Mouse (Mus musculus): ENCODE data around the gene Xpc. TPM values are rescaled to one million over a fixed set of nuclear protein-coding genes. Genes with fewer than 3 reads are reported as not detected.

The Xpc gene
- polyA plus RNA-seq (2012; ENCODE audit: insufficient read depth, low replicate concordance) = 0.45 and 3.5 TPM in 2 replicates

DNA sequence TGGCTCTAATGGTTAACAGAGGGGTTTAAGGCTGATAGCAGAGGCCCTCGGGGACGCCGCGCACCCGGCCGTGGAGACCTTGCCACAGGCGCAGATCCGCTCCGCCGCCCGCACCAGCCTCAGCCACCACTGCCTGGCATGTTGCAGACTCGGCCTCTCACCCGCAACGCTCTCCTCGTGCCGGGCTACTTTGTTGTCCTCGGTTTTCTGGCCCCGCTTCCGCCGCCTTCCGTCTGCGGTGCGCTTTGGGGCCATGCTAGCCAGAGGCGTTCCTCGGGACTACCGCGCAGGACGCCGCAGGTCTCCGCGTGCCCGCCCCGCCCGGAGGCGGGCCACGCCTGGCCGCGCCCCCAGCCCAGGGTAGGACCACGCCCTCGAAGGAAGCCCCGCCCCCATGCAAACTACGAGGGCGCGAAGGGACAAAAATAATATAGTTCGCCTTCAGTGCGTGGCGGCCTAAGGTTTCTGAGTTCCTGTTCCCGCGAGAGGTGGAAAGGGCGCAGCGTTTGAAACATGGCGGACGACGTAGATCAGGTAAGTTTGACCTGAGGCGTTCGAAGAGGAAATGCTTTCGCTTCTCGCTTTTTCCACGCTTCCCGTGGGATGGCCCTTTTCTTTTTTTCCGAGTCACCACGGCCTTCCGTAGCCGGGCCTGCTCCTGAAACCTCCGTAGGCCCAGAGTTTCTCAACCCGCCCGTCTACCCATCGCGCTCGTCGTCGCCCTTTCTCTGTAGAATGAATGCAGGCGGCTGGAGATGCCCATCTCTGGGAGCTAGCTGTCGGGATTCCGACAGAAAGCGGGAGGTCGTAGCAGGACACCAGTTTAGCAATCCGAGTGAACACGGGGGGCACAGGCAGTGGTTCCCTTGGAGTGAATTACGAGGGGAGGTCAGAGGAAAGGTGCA is at the start of gene Xpc, which contains the start of gene Lsm3:
Xpc (minus strand) TSS at position 344 of the 905 bp plus-strand sequence.
Lsm3 (plus strand) TSS at position 384 of the 905 bp plus-strand sequence.
- Histone ChIP-seq H3K9me3 (no peaks in the 10 kb centered on the region), H3K27me3 (replicated peaks) (no peaks in the 10 kb centered on the region), H3K4me1 (peaks cover 67% of the 10 kb centered on the region), H3K36me3 (replicated peaks; ENCODE audit: low read length) (peaks cover 43% of the 10 kb centered on the region), H3K4me3 (replicated peaks) (peak within 1 kb of the TSS; percentile 99)
- TF ChIP-seq GATA1 (IDR thresholded peaks at IDR 0.05; ENCODE audit: borderline replicate concordance, low read length) (no peak), FLI1 (IDR thresholded peaks at IDR 0.05; ENCODE audit: low read length) (0 out of 2 replicates have a peak, but pooled peaks have one; percentile 34)

DNA sequence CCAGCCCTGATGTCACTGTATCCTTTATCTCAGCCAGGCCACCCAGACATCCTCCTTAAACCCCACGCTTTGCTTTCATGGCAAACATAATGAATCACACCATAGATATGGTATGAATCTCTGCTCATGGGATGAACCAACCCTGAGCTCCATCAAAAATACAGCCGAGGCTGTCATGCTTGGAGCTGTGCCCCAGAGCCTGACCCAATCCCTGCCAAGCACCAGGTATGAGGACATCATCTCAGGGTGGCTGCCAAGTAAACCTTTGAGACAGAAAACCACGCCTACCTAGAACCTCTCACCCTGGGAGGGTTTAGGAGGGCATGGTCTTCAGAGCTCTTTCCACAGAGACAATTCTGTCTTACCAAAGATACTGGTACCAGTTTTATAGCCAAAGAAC is 47.3 kb upstream of the Xpc start:
- TF ChIP-seq FLI1 (IDR thresholded peaks at IDR 0.05; ENCODE audit: low read length) (no peak), GATA1 (IDR thresholded peaks at IDR 0.05; ENCODE audit: borderline replicate concordance, low read length) (no peak)
- Histone ChIP-seq H3K4me1 (no peaks in the 10 kb centered on the region), H3K9me3 (no peaks in the 10 kb centered on the region), H3K36me3 (replicated peaks; ENCODE audit: low read length) (no peaks in the 10 kb centered on the region), H3K4me3 (replicated peaks) (no peak overlapping the region), H3K27me3 (replicated peaks) (peaks cover 56% of the 10 kb centered on the region)

DNA sequence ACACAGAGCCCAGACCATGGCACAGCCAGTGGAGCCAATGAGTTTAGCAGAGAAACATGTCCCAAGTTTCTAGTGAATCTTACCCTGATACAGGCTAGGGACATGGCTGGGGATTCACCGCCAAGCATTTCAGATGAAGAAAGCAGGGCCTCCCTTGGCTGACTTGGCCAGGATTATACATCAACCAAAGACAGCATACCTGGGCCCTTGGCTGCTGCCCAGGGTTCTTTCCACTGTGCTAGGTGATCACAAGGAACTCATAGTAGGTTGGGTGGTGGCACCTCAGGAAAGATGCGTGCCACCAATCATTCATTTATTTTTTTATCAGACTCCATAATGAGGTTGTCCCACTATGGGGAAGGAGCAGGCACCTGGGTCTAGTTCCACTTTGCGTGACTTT is 44.5 kb upstream of the Xpc start:
- TF ChIP-seq GATA1 (IDR thresholded peaks at IDR 0.05; ENCODE audit: borderline replicate concordance, low read length) = no peak
- H3K9me3 ChIP-seq = peaks cover 13% of the 10 kb centered on the region
- H3K4me3 ChIP-seq (replicated peaks) = no peak overlapping the region
- no peaks in the 10 kb centered on the region for H3K4me1 ChIP-seq
- no peaks in the 10 kb centered on the region for H3K36me3 ChIP-seq (replicated peaks; ENCODE audit: low read length)
- H3K27me3 ChIP-seq (replicated peaks) = peaks cover 54% of the 10 kb centered on the region

DNA sequence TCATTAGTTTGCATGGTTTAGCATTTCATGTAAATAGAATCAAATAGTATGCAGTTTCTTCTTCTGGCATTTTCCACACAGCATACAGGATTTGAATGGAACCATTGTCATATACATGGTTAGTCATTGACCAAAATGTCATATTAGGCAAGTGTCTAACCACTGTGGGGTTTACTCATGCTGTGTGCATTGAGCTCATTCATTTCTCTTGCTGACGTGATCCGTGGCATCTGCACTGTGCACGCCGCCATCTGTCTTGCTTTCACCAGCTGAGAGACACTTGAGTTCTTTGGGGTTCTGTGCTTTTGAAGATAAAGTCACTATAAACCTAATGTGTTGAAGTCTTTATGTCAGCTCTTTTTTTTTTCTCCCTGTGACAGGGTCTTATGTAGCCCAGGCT is 43.7 kb upstream of the Xpc start:
- Histone ChIP-seq H3K4me1 (peaks cover 7% of the 10 kb centered on the region), H3K9me3 (peaks cover 13% of the 10 kb centered on the region), H3K4me3 (replicated peaks) (no peak overlapping the region), H3K27me3 (replicated peaks) (peaks cover 59% of the 10 kb centered on the region), H3K36me3 (replicated peaks; ENCODE audit: low read length) (no peaks in the 10 kb centered on the region)
- TF ChIP-seq GATA1 (IDR thresholded peaks at IDR 0.05; ENCODE audit: borderline replicate concordance, low read length) (no peak), FLI1 (IDR thresholded peaks at IDR 0.05; ENCODE audit: low read length) (no peak)

DNA sequence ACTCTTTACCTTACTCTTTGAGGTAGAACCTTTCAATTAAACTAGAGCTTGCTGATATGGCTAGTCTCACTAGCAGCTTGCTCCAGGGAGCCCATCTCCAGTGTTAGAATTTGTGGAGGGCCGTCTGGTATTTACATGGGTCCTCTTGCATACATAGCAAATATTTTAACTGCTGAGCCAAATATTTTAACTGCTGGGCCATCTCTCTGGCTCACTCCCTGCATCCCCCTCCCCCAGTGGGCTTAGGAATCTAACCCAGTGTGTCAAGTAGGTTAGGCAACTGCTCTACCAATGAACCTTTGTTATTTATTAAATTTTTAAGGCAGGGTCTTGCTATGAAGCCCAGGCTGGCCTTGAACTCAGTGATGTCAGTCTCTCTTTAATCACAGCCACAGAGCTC is 42.9 kb upstream of the Xpc start:
- H3K4me3 ChIP-seq (replicated peaks) = no peak overlapping the region
- TF ChIP-seq GATA1 (IDR thresholded peaks at IDR 0.05; ENCODE audit: borderline replicate concordance, low read length) (no peak), FLI1 (IDR thresholded peaks at IDR 0.05; ENCODE audit: low read length) (no peak)
- peaks cover 9% of the 10 kb centered on the region for H3K4me1 ChIP-seq
- peaks cover 13% of the 10 kb centered on the region for H3K9me3 ChIP-seq
- no peaks in the 10 kb centered on the region for H3K36me3 ChIP-seq (replicated peaks; ENCODE audit: low read length)
- peaks cover 56% of the 10 kb centered on the region for H3K27me3 ChIP-seq (replicated peaks)

DNA sequence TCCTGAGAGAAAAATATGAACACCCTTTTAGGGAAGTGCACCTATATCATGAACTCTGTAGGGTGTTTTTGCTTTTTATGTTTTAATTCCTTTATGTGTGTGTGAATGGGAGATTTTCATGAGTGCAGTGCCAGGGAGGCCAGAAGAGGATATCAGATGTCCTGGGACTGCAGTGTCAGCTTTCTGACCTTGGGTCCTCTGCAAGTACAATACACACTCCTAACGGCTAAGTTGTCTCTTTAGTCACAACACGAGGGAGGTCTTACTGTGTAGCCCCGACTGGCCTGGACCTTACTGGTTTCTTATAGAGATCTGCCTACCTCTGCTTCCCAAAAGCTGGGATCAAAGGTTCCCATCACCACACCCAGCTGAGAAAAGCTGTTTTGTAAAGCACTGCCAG is 37.0 kb upstream of the Xpc start:
- peaks cover 56% of the 10 kb centered on the region for H3K27me3 ChIP-seq (replicated peaks)
- TF ChIP-seq GATA1 (IDR thresholded peaks at IDR 0.05; ENCODE audit: borderline replicate concordance, low read length) = no peak
- TF ChIP-seq FLI1 (IDR thresholded peaks at IDR 0.05; ENCODE audit: low read length) = no peak
- peaks cover 32% of the 10 kb centered on the region for H3K4me1 ChIP-seq
- H3K36me3 ChIP-seq (replicated peaks; ENCODE audit: low read length) = no peaks in the 10 kb centered on the region
- H3K9me3 ChIP-seq = peaks cover 13% of the 10 kb centered on the region
- no peak overlapping the region for H3K4me3 ChIP-seq (replicated peaks)

DNA sequence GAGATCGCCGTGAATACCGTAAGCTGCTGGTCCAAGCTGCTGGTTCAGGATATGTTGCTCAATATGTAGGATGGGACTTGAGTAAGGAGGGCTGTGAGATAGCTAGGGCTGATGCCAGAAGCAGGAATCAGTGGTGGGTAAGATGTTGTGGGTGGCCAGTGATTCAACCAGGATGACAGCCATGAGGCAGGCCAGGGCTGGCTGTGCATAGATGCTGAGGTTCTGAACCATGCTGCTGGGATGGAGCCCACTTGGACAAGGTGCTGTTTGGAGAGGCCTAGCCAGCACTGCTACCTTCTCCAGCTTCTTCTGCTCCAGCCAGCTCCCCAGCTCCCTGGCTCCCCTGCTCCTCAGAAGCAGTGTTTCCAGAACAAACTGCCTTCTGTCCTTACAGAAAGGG is 36.0 kb upstream of the Xpc start:
- no peak overlapping the region for H3K4me3 ChIP-seq (replicated peaks)
- peaks cover 9% of the 10 kb centered on the region for H3K9me3 ChIP-seq
- peaks cover 36% of the 10 kb centered on the region for H3K4me1 ChIP-seq
- no peak for TF ChIP-seq FLI1 (IDR thresholded peaks at IDR 0.05; ENCODE audit: low read length)
- no peak for TF ChIP-seq GATA1 (IDR thresholded peaks at IDR 0.05; ENCODE audit: borderline replicate concordance, low read length)
- peaks cover 49% of the 10 kb centered on the region for H3K27me3 ChIP-seq (replicated peaks)
- no peaks in the 10 kb centered on the region for H3K36me3 ChIP-seq (replicated peaks; ENCODE audit: low read length)

DNA sequence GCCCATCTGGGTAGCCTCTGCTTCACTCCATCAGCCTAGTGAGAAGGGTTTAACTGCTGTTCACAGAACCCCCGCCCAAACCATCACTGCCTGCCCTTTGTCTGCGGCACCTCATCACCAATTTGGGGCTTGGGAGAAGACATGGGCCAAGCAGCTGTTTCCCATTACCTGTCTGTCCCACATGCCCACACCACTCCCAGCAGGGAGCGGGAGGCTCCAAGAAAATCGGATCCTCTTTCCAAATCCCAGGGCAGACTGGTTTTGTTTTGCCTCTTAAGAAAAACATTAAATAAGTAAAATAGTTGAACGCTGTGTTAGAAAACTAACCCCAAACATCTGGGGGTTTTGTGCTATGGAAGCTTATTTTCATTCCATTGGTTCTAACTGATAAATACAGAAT is 33.9 kb upstream of the Xpc start:
- H3K4me1 ChIP-seq = peaks cover 48% of the 10 kb centered on the region
- H3K4me3 ChIP-seq (replicated peaks) = no peak overlapping the region
- TF ChIP-seq FLI1 (IDR thresholded peaks at IDR 0.05; ENCODE audit: low read length) = no peak
- no peak for TF ChIP-seq GATA1 (IDR thresholded peaks at IDR 0.05; ENCODE audit: borderline replicate concordance, low read length)
- no peaks in the 10 kb centered on the region; the same call in 1 of the 2 replicates for H3K9me3 ChIP-seq
- H3K27me3 ChIP-seq (replicated peaks) = peaks cover 44% of the 10 kb centered on the region
- H3K36me3 ChIP-seq (replicated peaks; ENCODE audit: low read length) = no peaks in the 10 kb centered on the region

DNA sequence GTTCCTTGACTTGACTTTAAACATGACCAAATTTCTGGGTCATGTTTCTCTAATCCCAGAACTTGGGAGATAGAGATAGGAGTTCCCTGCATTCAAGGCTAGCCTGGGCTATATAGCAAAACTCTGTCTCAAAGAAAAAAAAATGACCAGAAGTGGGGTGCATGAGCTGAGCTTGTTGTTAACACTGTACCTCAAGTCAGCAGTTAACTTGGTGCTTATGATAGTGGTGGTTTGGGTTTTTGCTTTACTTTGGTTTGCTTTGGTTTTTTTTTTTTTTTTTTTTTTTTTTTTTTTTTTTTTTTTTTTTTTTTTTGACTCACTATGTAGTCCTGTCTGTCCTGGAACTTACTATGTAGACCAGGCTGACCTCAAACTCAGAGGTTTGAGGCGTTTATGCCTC is 31.6 kb upstream of the Xpc start:
- Histone ChIP-seq H3K4me3 (replicated peaks) (no peak overlapping the region), H3K36me3 (replicated peaks; ENCODE audit: low read length) (no peaks in the 10 kb centered on the region), H3K27me3 (replicated peaks) (peaks cover 49% of the 10 kb centered on the region), H3K9me3 (no peaks in the 10 kb centered on the region; the same call in 1 of the 2 replicates), H3K4me1 (peaks cover 59% of the 10 kb centered on the region)
- TF ChIP-seq GATA1 (IDR thresholded peaks at IDR 0.05; ENCODE audit: borderline replicate concordance, low read length) = no peak
- TF ChIP-seq FLI1 (IDR thresholded peaks at IDR 0.05; ENCODE audit: low read length) = no peak

DNA sequence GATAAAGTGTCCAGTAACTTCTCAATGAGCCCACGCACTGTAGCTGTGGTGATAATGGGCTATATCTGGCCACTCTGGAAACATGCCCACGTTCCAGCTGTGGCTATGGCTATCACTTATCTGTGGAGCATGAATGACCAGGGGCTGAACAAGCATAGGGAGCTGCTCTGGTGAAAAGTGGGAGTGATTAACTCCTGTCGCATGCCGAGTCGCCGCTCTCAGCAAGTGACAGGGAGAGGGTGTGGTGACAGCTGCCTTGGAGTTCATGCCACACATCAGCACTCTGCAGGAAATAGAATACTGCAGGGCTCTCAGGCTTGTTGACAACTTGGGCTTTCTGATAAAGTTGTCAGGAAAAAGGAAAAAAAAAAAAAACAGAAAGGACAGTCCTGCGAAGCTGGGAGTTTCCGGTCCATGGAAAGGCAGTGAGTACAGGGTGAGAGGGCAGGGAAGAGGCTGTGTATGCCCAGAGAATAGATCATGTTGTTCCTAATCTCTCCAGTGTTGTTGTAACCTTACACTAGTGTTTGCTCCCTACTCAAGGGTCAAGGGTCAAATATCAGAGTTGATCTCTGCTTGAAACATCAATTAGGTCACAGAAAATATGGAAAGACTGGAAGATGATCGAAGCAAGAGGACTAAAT is 30.7 kb upstream of the Xpc start:
- H3K4me1 ChIP-seq = peaks cover 63% of the 10 kb centered on the region
- TF ChIP-seq GATA1 (IDR thresholded peaks at IDR 0.05; ENCODE audit: borderline replicate concordance, low read length) (no peak), FLI1 (IDR thresholded peaks at IDR 0.05; ENCODE audit: low read length) (no peak)
- H3K27me3 ChIP-seq (replicated peaks) = peaks cover 43% of the 10 kb centered on the region

More for the DNA sequence above, 30.7 kb upstream of the Xpc start:
- H3K36me3 ChIP-seq (replicated peaks; ENCODE audit: low read length) = no peaks in the 10 kb centered on the region
- peak overlapping the region; percentile 77 for H3K4me3 ChIP-seq (replicated peaks)
- no peaks in the 10 kb centered on the region; the same call in 1 of the 2 replicates for H3K9me3 ChIP-seq
